Mouse (Mus musculus): ENCODE measurements at regions not wholly inside any gene's neighbourhood (a gene's known extent, or its start where the extent isn't known, plus 50 kb on each side); places are given as distances from the start of the nearest gene placed in this dataset.

DNA sequence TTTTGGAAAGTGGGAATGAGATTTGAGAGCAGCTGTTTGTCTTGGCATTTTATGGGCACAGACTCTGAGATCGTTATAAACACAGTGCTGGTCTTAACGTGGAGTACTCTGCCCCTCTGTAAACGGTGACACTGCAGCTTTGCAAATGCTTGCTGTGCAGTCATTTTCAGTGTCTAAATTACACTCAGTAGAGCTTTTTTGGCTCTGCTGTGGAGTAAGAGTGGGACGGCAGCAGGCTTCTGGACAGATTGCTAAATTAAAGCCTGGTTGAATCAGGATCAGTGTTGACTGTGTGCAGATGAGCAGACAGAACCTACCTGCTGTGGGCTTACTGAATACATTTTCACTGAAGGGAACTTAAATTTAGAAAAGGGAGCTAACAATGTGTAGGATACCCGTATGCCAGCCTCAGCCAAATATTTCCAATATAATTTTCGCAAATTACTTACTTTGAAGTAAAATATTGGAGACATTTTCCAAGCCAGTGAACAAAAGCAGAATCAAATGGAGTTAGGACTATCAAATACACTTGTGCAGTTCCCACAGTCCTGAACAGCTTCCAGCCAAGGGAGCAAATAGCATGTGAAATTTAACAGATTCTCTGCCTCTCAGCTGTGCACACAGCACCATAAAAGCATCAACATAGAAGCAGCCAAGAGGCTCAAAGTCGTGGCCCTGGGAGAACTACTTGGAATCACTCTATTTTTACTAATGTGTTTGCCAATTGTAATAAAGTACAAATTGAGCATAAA lies 148.1 kb upstream of the Stac start:
- DNase-seq (ENCODE audit: inconsistent age in 2 of 2, low spot score in 1 of 2) = no peak

DNA sequence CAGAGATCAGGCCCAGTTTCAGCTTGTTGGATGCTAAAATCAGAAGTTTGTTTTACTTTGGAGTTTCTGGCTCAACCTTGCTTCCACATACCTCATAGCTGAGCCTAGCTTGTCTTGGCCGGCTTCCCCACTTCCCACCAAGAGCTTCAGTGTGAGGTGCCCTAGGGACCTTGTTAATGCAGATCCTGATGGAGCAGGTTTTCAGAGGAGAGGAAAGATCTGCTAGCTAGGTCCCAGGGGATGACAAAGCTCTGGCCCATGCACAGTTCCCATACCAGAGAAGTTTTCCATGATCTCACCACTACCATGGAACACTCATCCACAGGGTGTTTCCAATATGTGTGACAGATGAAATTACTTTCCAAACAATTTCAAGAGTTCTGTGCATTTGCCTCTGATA lies 131.9 kb upstream of the Stac start:
- DNase-seq (ENCODE audit: inconsistent age in 2 of 2, low spot score in 1 of 2) = no peak

DNA sequence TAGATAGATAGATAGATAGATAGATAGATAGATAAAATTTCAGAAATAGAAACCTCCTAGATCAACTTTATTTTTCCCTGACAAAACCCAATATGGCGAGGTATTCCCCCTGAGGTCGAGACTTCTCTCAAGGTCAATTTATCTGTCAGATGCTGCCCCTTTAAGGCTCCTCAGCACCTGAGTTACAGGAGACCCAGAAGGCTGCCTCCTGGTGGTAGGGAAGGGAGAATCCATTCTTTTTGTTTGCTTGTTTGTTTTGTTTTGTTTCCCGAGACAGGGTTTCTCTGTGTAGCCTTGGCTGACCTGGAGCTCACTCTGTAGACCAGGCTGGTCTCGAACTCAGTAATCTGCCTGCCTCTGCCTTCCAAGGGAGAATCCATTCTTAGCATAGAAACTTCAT lies 127.3 kb upstream of the Stac start:
- DNase-seq (ENCODE audit: inconsistent age in 2 of 2, low spot score in 1 of 2) = no peak

DNA sequence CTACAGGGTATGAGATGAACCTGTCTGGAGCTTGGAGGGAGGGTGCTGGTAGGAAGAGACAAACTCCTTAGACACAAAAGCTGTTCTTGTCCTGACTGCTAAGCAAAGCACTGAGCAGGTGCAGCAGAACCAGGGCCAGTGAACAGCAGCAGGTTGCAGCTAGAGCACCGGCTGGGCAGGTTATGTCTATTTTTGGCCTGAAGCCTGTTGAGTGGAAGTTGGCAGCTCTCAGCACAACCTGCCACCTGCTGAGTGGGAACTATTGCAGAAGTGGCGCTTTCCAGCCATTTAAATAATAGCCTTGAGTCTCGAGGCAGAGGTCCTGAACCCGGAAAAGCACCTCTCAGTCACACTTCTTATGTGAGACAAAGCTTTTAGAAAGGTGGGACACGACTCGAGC lies 114.8 kb upstream of the Stac start:
- no peak for DNase-seq (ENCODE audit: inconsistent age in 2 of 2, low spot score in 1 of 2)

DNA sequence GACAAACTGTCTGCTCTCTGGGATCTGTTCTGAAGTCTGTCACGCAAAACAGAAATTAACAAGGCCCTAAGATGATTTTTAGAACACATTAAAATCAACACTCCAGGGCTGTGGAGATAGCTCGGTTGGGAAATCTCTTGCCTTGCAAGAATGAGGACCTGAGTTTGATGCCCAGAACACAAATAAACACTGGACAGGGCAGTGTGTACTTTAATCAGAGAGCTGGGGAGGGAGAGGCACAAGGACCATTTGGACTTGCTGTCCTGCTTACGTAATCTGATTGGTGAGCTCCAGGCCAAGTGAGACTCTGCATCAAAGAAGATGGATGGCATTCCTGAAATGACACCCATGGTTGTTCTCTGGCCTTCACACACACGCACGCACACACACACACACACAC lies 111.2 kb upstream of the Stac start:
- DNase-seq (ENCODE audit: inconsistent age in 2 of 2, low spot score in 1 of 2) = no peak

DNA sequence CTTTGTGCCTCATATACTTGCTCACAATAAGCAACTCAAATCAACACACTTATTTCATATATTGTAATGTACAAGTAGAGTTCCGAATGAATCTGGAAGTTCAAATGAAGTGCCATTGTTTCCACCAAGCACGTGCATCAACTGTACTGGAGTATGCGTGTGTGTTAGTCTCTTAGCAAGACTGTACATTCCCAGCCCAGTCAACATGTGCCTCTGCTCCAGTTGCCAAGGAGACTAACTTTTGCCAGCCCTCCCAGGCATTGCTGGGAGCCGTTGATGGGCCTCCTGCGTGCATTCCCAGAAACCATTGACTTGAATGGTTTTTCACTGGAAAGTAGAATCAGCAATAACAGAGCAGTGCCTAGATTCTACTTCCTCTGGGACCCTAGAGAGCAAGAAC lies 110.7 kb upstream of the Stac start:
- no peak for DNase-seq (ENCODE audit: inconsistent age in 2 of 2, low spot score in 1 of 2)

DNA sequence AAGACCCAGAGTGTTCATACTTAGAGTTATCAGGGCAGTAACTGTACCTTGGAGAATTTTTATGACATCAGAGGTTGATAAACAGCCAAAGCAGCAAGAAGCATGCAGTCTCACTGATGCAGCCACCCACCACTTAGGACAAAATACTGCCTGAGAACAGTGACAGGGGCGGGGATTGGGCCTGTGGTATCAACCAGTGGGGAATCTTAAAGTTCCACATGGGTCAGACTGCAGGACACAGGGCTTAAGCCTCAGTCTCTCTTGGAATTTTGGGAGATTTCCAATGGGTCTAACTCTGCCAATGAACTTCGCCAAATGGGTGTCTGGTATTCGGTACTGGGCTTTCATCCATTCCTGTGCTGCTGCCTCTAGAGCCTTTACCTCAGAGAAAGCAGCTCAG lies 88.8 kb upstream of the Stac start:
- DNase-seq (ENCODE audit: inconsistent age in 2 of 2, low spot score in 1 of 2) = no peak

DNA sequence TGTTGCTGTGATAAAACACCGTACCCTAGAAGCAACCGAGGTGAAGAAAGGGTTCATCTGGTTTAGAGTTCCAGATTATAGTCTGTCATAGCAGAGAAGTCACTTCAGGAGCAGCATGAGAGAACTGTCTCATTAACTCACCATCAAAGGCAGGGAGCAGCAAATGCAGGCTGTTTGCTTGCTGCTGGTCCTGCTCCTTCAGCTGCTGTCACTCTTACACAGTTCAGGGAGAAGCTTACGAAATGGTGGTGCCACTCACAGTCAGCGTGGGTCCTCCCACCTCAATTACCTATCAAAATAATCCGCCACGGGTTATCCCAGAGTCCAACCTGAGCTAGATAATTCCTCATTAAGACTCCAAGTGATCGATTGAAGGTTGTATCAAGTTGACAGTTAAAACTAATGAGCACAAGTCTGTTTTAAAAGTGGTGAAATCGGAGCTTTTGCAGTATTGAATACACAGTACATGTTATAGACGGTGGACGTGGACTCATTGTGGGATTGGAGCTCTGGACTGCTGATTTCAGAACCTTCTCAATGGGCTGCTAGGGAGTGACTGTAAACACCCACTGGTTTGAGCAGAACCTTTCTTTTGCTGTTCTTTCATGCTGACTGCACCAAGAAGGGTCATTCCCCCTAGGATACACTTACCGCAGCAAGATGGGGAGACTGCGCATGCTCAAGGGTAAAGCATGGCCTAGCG lies 87.4 kb upstream of the Stac start:
- DNase-seq (ENCODE audit: inconsistent age in 2 of 2, low spot score in 1 of 2) = no peak

DNA sequence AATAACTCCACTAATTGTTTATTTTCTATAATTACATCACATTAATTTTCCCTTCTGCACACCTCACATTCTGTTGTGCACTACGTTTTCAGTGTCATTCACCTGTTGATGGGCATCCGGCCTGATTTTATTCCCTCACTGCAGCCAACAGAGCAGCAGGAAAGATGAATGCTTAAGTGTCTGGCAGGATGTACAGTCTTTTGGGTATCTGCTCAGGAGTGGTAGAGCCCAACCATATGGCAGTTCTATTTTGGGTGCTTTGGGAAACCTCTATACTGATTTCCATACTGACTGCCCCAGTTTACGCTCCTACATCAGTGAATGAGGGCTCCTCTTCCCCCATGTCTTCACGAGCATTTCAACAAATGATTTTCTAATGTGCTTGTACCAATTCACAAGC lies 84.1 kb upstream of the Stac start:
- DNase-seq (ENCODE audit: inconsistent age in 2 of 2, low spot score in 1 of 2) = no peak

DNA sequence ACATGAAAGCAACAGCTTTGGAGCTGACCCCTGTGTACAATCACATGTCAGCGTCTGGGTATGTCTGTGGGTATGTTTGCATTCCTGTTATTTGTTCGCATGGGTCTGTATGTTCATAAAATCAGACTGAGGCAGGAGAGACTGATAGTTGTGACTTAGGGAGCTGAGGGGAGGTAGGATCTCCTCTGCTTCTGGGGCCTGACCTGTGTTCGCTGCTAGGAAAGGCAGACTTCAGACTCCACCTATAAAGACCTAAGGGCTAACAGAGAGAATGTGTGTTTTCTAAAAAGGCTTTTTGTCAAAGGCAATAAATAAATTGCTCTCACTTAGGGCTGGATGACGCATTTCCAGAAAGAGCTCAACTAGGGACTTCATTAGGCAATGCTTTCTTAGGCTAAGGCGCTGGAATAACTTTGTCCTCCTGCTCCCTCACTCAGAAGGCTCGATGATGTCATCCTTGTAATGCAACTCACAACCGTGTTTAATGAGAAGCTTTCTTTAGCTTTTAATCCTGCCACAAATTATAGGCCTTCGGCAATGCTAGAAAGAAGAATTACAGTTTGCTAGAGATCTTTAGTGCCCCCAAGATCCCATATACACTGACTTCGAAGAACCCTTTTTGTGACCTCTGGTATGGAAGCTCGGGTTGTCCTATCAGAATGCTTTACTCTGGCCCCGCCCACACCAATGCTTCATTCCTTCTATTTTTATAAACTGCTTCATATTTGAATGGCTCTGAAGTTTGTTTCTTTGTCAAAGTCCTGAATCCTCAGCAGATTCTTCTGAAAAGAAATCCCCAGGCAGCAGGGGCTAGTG lies 72.7 kb upstream of the Stac start:
- DNase-seq (ENCODE audit: inconsistent age in 2 of 2, low spot score in 1 of 2) = no peak

DNA sequence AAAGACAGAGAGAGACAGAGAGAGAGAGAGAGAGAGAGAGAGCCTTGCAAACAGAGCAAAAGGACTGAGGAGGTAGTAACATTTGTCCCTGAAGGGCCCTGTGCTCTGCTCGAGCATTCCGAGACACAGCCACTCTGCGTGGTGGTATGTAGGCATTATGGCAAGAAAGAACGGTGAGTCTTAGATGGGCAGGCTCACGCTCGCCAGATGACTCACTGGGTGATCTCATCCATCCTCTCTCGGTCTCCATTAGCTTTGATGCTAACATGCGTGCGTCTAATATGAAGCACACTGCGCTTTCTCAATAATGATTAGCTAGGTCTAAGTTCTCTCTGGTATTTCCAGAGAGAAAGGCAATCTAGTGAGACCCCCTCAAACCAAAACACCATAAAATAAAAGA lies 65.1 kb upstream of the Stac start:
- DNase-seq (ENCODE audit: inconsistent age in 2 of 2, low spot score in 1 of 2) = peak; percentile 63 to 68

DNA sequence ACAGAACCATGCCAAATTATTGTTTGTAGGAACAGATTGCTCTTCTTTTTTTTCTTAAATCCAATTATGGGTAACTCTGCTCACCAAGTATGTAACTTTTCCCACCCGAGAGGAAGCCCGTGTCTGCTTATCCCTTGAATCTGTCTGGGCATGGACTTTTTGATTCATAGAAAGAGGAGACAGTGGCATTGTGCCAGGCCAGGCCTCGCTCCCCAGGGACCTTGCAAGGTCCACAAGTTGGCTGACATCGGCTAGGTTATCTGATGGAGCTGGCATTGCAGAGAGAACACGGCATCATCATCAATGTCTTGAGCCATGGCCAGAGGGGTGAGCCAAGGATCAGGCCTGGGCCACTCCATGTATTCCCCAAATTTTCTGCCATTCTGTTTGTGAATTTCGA lies 56.0 kb upstream of the Stac start:
- DNase-seq (ENCODE audit: inconsistent age in 2 of 2, low spot score in 1 of 2) = peak in 1 of 2 experiments; percentile 34

DNA sequence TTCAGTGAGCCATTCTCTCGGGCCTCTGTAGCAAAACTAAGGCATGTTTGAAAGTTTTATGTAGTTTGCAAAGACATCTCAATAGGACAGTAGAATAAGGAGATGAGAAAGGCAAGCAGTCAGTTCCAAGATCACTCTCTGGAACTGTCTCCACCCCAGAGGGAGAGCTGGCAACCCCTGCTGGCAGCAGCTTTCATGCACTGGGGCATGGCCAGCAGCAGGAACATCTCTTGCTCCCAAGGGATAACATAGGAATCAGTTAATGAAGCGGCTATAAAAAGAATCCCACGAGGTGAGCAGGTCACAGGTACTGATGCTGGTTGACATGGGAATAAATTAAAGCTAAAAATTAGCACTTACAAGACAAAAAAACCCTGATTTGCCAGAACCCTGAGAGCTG lies 55.1 kb upstream of the Stac start:
- DNase-seq (ENCODE audit: inconsistent age in 2 of 2, low spot score in 1 of 2) = no peak

Data from adrenal gland, adult (tissue).